Mouse (Mus musculus): ENCODE data around the gene Fgf23. TPM values are rescaled to one million over a fixed set of nuclear protein-coding genes. Genes with fewer than 3 reads are reported as not detected.

Gene Fgf23
- polyA plus RNA-seq, 1 experiment from 2014 or later, result not detected

- peaks cover 18% of the 10 kb centered on the region; the same call in 1 of the 2 replicates for H3K27me3 ChIP-seq (replicated peaks; ENCODE audit: control insufficient read depth, insufficient read depth, low read length)
- ATAC-seq, result peak; percentile 52
- 1% methylated on average over 58 of the region's 59 CpGs for WGBS
- H3K9ac ChIP-seq (ENCODE audit: low read depth, low read length), result peak overlapping the region; percentile 53
- peaks cover 4% of the 10 kb centered on the region for H3K4me1 ChIP-seq (ENCODE audit: control insufficient read depth, insufficient read depth, low read length)
- no peaks in the 10 kb centered on the region for H3K9me3 ChIP-seq (ENCODE audit: control insufficient read depth, low read length)
- H3K36me3 ChIP-seq (ENCODE audit: control insufficient read depth, insufficient read depth, low read length), result no peaks in the 10 kb centered on the region
- peak overlapping the region; percentile 96 for H3K4me2 ChIP-seq (ENCODE audit: low read depth, low read length)
- H3K27ac ChIP-seq (ENCODE audit: low read length), result no peak overlapping the region
- peak overlapping the region; percentile 58 for H3K4me3 ChIP-seq (ENCODE audit: low read length)
Measured at GRCm38 (mm10) chr6:127079867-127080731, 7.4 kb downstream of the Fgf23 start.

- no peak overlapping the region for H3K27ac ChIP-seq (ENCODE audit: low read length)
- peaks cover 18% of the 10 kb centered on the region; the same call in 1 of the 2 replicates for H3K27me3 ChIP-seq (replicated peaks; ENCODE audit: control insufficient read depth, insufficient read depth, low read length)
- no peak overlapping the region for H3K9ac ChIP-seq (ENCODE audit: low read depth, low read length)
- H3K36me3 ChIP-seq (ENCODE audit: control insufficient read depth, insufficient read depth, low read length), result no peaks in the 10 kb centered on the region
- ATAC-seq, result no peak
- no peak overlapping the region for H3K4me2 ChIP-seq (ENCODE audit: low read depth, low read length)
- WGBS, result 64% methylated on average over 6 of the region's 6 CpGs
- no peak overlapping the region for H3K4me3 ChIP-seq (ENCODE audit: low read length)
- no peaks in the 10 kb centered on the region for H3K9me3 ChIP-seq (ENCODE audit: control insufficient read depth, low read length)
- H3K4me1 ChIP-seq (ENCODE audit: control insufficient read depth, insufficient read depth, low read length), result peaks cover 4% of the 10 kb centered on the region
Measured at GRCm38 (mm10) chr6:127081820-127082219, 9.1 kb downstream of the Fgf23 start.

- Histone ChIP-seq H3K4me1 (ENCODE audit: control insufficient read depth, insufficient read depth, low read length) (no peaks in the 10 kb centered on the region), H3K27me3 (replicated peaks; ENCODE audit: control insufficient read depth, insufficient read depth, low read length) (0 out of 2 replicates have a peak, but pooled peaks cover 2% of the 10 kb centered on the region), H3K4me2 (ENCODE audit: low read depth, low read length) (no peak overlapping the region), H3K36me3 (ENCODE audit: control insufficient read depth, insufficient read depth, low read length) (peaks cover 6% of the 10 kb centered on the region), H3K27ac (ENCODE audit: low read length) (no peak overlapping the region), H3K9me3 (ENCODE audit: control insufficient read depth, low read length) (no peaks in the 10 kb centered on the region), H3K9ac (ENCODE audit: low read depth, low read length) (no peak overlapping the region), H3K4me3 (ENCODE audit: low read length) (no peak overlapping the region)
- ATAC-seq, result no peak
- WGBS, result 67% methylated on average over 4 of the region's 4 CpGs
Measured at GRCm38 (mm10) chr6:127086739-127087138, 14.0 kb downstream of the Fgf23 start.

GRCm38 (mm10) chr6:127094565-127094964 lies 21.9 kb downstream of the Fgf23 start:
- Histone ChIP-seq H3K27me3 (replicated peaks; ENCODE audit: control insufficient read depth, insufficient read depth, low read length) (no peaks in the 10 kb centered on the region), H3K4me2 (ENCODE audit: low read depth, low read length) (no peak overlapping the region), H3K27ac (ENCODE audit: low read length) (no peak overlapping the region), H3K4me3 (ENCODE audit: low read length) (no peak overlapping the region), H3K36me3 (ENCODE audit: control insufficient read depth, insufficient read depth, low read length) (no peaks in the 10 kb centered on the region; the same call in 1 of the 2 replicates), H3K4me1 (ENCODE audit: control insufficient read depth, insufficient read depth, low read length) (no peaks in the 10 kb centered on the region), H3K9me3 (ENCODE audit: control insufficient read depth, low read length) (no peaks in the 10 kb centered on the region), H3K9ac (ENCODE audit: low read depth, low read length) (no peak overlapping the region)
- no peak for ATAC-seq
- WGBS, result 58% methylated on average over 7 of the region's 7 CpGs

- no peaks in the 10 kb centered on the region for H3K36me3 ChIP-seq (ENCODE audit: control insufficient read depth, insufficient read depth, low read length)
- no peaks in the 10 kb centered on the region for H3K9me3 ChIP-seq (ENCODE audit: control insufficient read depth, low read length)
- no peak overlapping the region for H3K9ac ChIP-seq (ENCODE audit: low read depth, low read length)
- WGBS, result 91% methylated on average over 6 of the region's 6 CpGs
- H3K27ac ChIP-seq (ENCODE audit: low read length), result no peak overlapping the region
- H3K4me2 ChIP-seq (ENCODE audit: low read depth, low read length), result no peak overlapping the region
- H3K27me3 ChIP-seq (replicated peaks; ENCODE audit: control insufficient read depth, insufficient read depth, low read length), result no peaks in the 10 kb centered on the region
- no peak overlapping the region for H3K4me3 ChIP-seq (ENCODE audit: low read length)
- ATAC-seq, result no peak
- no peaks in the 10 kb centered on the region for H3K4me1 ChIP-seq (ENCODE audit: control insufficient read depth, insufficient read depth, low read length)
Measured at GRCm38 (mm10) chr6:127103506-127104275, 31.0 kb downstream of the Fgf23 start.

- H3K36me3 ChIP-seq (ENCODE audit: control insufficient read depth, insufficient read depth, low read length), result no peaks in the 10 kb centered on the region
- no peaks in the 10 kb centered on the region for H3K4me1 ChIP-seq (ENCODE audit: control insufficient read depth, insufficient read depth, low read length)
- 79% methylated on average over 7 of the region's 7 CpGs for WGBS
- H3K9me3 ChIP-seq (ENCODE audit: control insufficient read depth, low read length), result no peaks in the 10 kb centered on the region
- no peak overlapping the region for H3K4me3 ChIP-seq (ENCODE audit: low read length)
- H3K4me2 ChIP-seq (ENCODE audit: low read depth, low read length), result no peak overlapping the region
- H3K9ac ChIP-seq (ENCODE audit: low read depth, low read length), result no peak overlapping the region
- ATAC-seq, result no peak
- H3K27me3 ChIP-seq (replicated peaks; ENCODE audit: control insufficient read depth, insufficient read depth, low read length), result no peaks in the 10 kb centered on the region
- H3K27ac ChIP-seq (ENCODE audit: low read length), result no peak overlapping the region
Measured at GRCm38 (mm10) chr6:127104396-127105029, 31.8 kb downstream of the Fgf23 start.

GRCm38 (mm10) chr6:127105107-127105506 lies 32.4 kb downstream of the Fgf23 start:
- 79% methylated on average over 6 of the region's 6 CpGs for WGBS
- Histone ChIP-seq H3K27ac (ENCODE audit: low read length) (no peak overlapping the region), H3K27me3 (replicated peaks; ENCODE audit: control insufficient read depth, insufficient read depth, low read length) (no peaks in the 10 kb centered on the region), H3K9me3 (ENCODE audit: control insufficient read depth, low read length) (no peaks in the 10 kb centered on the region), H3K4me3 (ENCODE audit: low read length) (no peak overlapping the region), H3K4me2 (ENCODE audit: low read depth, low read length) (no peak overlapping the region), H3K36me3 (ENCODE audit: control insufficient read depth, insufficient read depth, low read length) (no peaks in the 10 kb centered on the region), H3K4me1 (ENCODE audit: control insufficient read depth, insufficient read depth, low read length) (peaks cover 3% of the 10 kb centered on the region; the same call in 1 of the 2 replicates), H3K9ac (ENCODE audit: low read depth, low read length) (no peak overlapping the region)
- no peak for ATAC-seq

GRCm38 (mm10) chr6:127106189-127106588 lies 33.5 kb downstream of the Fgf23 start:
- WGBS, result 65% methylated on average over 5 of the region's 5 CpGs
- Histone ChIP-seq H3K4me1 (ENCODE audit: control insufficient read depth, insufficient read depth, low read length) (peaks cover 3% of the 10 kb centered on the region; the same call in 1 of the 2 replicates), H3K9me3 (ENCODE audit: control insufficient read depth, low read length) (no peaks in the 10 kb centered on the region), H3K27ac (ENCODE audit: low read length) (no peak overlapping the region), H3K4me2 (ENCODE audit: low read depth, low read length) (no peak overlapping the region), H3K9ac (ENCODE audit: low read depth, low read length) (no peak overlapping the region), H3K27me3 (replicated peaks; ENCODE audit: control insufficient read depth, insufficient read depth, low read length) (no peaks in the 10 kb centered on the region), H3K36me3 (ENCODE audit: control insufficient read depth, insufficient read depth, low read length) (no peaks in the 10 kb centered on the region), H3K4me3 (ENCODE audit: low read length) (no peak overlapping the region)
- ATAC-seq, result no peak

- ATAC-seq, result no peak
- H3K36me3 ChIP-seq (ENCODE audit: control insufficient read depth, insufficient read depth, low read length), result no peaks in the 10 kb centered on the region
- no peak overlapping the region for H3K27ac ChIP-seq (ENCODE audit: low read length)
Measured at GRCm38 (mm10) chr6:127106726-127107125, 34.0 kb downstream of the Fgf23 start.

More at GRCm38 (mm10) chr6:127106726-127107125, 34.0 kb downstream of the Fgf23 start:
- WGBS, result 58% methylated on average over 5 of the region's 5 CpGs
- no peaks in the 10 kb centered on the region for H3K9me3 ChIP-seq (ENCODE audit: control insufficient read depth, low read length)
- H3K4me1 ChIP-seq (ENCODE audit: control insufficient read depth, insufficient read depth, low read length), result peaks cover 3% of the 10 kb centered on the region; the same call in 1 of the 2 replicates
- H3K9ac ChIP-seq (ENCODE audit: low read depth, low read length), result no peak overlapping the region
- H3K27me3 ChIP-seq (replicated peaks; ENCODE audit: control insufficient read depth, insufficient read depth, low read length), result no peaks in the 10 kb centered on the region
- no peak overlapping the region for H3K4me2 ChIP-seq (ENCODE audit: low read depth, low read length)
- H3K4me3 ChIP-seq (ENCODE audit: low read length), result no peak overlapping the region

All from intestine, embryonic 16.5 days (tissue).